Mouse (Mus musculus) kidney, postnatal 4 days (tissue): Measurements from ENCODE around the gene Urod.

ENCODE experiments used
- DNase-seq, 2 experiments: peaks; one replicate each; pipeline ENCODE4 v3.0.0; 2021; ENCODE audit warnings: mixed read lengths in 2 of 2

Urod gene

GRCm38 (mm10) chr4:116993672-116994621, at the start of gene Urod:
Urod (minus strand) TSS chr4:116994413.
- peak; percentile 96 to 97 for DNase-seq

- DNase-seq, result peak; percentile 51 to 62
Measured at GRCm38 (mm10) chr4:117041283-117041721, 47.1 kb upstream of the Urod start.

- DNase-seq, result no peak
Measured at GRCm38 (mm10) chr4:117040791-117041190, 46.6 kb upstream of the Urod start.

GRCm38 (mm10) chr4:117039925-117040687, 45.9 kb upstream of the Urod start:
- DNase-seq, result peak; percentile 74 to 80

GRCm38 (mm10) chr4:117031105-117031504, 36.9 kb upstream of the Urod start:
- DNase-seq, result no peak

GRCm38 (mm10) chr4:117023469-117023868, 29.3 kb upstream of the Urod start:
- DNase-seq, result no peak

- DNase-seq, result peak; percentile 91 to 94
Measured at GRCm38 (mm10) chr4:117019206-117020134, 25.3 kb upstream of the Urod start, which contains the start of gene Eif2b3. Eif2b3 (plus strand) TSS chr4:117019402.

GRCm38 (mm10) chr4:117018327-117018726, 24.1 kb upstream of the Urod start:
- no peak for DNase-seq

- DNase-seq, result no peak
Measured at GRCm38 (mm10) chr4:117017738-117018137, 23.5 kb upstream of the Urod start.

GRCm38 (mm10) chr4:117014901-117015415, 20.7 kb upstream of the Urod start:
- no peak for DNase-seq

GRCm38 (mm10) chr4:117013596-117013995, 19.4 kb upstream of the Urod start:
- DNase-seq, result no peak

GRCm38 (mm10) chr4:117010231-117010630, 16.0 kb upstream of the Urod start:
- DNase-seq, result no peak

GRCm38 (mm10) chr4:117007058-117007457, 12.8 kb upstream of the Urod start:
- no peak for DNase-seq

GRCm38 (mm10) chr4:117005611-117006400, 11.6 kb upstream of the Urod start:
- DNase-seq, result no peak

- DNase-seq, result no peak
Measured at GRCm38 (mm10) chr4:117004649-117005048, 10.4 kb upstream of the Urod start.

GRCm38 (mm10) chr4:117002543-117003521, 8.6 kb upstream of the Urod start:
- peak; percentile 69 to 81 for DNase-seq

- no peak for DNase-seq
Measured at GRCm38 (mm10) chr4:117001957-117002356, 7.7 kb upstream of the Urod start.

GRCm38 (mm10) chr4:116999513-117000154, 5.4 kb upstream of the Urod start:
- DNase-seq, result no peak

- peak; percentile 70 to 84 for DNase-seq
Measured at GRCm38 (mm10) chr4:116995798-116996135, 1.6 kb upstream of the Urod start.
